Mouse (Mus musculus): ENCODE results near the gene Olfr279.

Olfr279 gene

GRCm38 (mm10) chr15:98543341-98543740, 51.1 kb downstream of the Olfr279 start:
- in situ Hi-C loops (cut with MboI; ENCODE audit: low sequenced_read_pairs) = no loop called here

DNA sequence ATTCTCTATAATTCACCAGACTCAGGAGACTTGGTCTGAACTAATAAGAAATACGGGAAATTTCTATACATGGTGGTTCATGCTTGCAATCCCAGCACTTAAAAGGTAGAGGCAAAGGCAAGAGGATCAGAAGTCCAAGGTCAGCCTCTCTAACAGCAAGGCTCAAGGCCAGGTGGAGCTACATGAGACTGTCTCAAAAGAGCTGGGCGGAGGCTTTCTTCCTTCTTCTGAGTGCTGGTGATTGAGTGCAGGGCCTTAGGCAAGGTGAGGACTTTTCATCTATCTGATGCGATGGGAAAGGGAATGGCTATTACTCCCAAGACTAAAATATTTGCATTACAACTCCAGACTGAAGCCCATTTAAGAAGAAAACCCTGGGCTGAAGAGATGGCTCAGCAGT, 52.9 kb downstream of the Olfr279 start:
- in situ Hi-C loops (cut with MboI; ENCODE audit: low sequenced_read_pairs) = no loop called here

GRCm38 (mm10) chr15:98546843-98547242, 54.6 kb downstream of the Olfr279 start:
- in situ Hi-C loops (cut with MboI; ENCODE audit: low sequenced_read_pairs) = no loop called here

Measured in CH12F3 (cell line).